Mouse (Mus musculus) gastrocnemius, postnatal 14 days (tissue): Measurements from ENCODE around the gene Tfdp1. TPM values are rescaled to one million over a fixed set of nuclear protein-coding genes. Genes with fewer than 3 reads are reported as not detected.

Source experiments
- DNase-seq: peaks from one replicate; pipeline ENCODE4 v3.0.0; 2021; ENCODE audit warnings: mixed read lengths
- intact Hi-C: fragments of 180-260 bp; cut with DNase I; formaldehyde crosslinking; loops from one replicate; pipeline ENCODE4 v1.15.1; 2025; ENCODE audit warnings: low total_unique reads
- total RNA-seq, 2 experiments: library from RNA; stranded (reverse); gene quantifications; 2 replicates each; pipeline ENCODE4 v1.2.3; 2021

The Tfdp1 gene
- total RNA-seq, 2 experiments from 2014 or later, result 38.3 to 39.1 TPM

- peak; percentile 63 for DNase-seq
- intact Hi-C loops, result loop anchor here (2.0 kb wide), 1 partner anchor 51 kb away; no protein-coding TSS in a partner anchor
Observed at GRCm38 (mm10) chr8:13411597-13411996, 73.0 kb downstream of the Tfdp1 start.

- DNase-seq, result peak; percentile 59
Observed at GRCm38 (mm10) chr8:13412891-13413558, 74.5 kb downstream of the Tfdp1 start.

GRCm38 (mm10) chr8:13413823-13414390 is 75.4 kb downstream of the Tfdp1 start:
- no peak for DNase-seq
- intact Hi-C loops, result loop anchor here (2.0 kb wide), 1 partner anchor 129 kb away; no protein-coding TSS in a partner anchor

More at GRCm38 (mm10) chr8:13412891-13413558, 74.5 kb downstream of the Tfdp1 start:
- intact Hi-C loops, result loop anchor here (2.0 kb wide), 1 partner anchor 130 kb away; no protein-coding TSS in a partner anchor

- intact Hi-C loops, result no loop called here
- DNase-seq, result no peak
Observed at GRCm38 (mm10) chr8:13415879-13416278, 77.3 kb downstream of the Tfdp1 start.

- no peak for DNase-seq
Observed at GRCm38 (mm10) chr8:13419111-13419639, 80.6 kb downstream of the Tfdp1 start.

GRCm38 (mm10) chr8:13420970-13421369 is 82.4 kb downstream of the Tfdp1 start:
- DNase-seq, result no peak
- intact Hi-C loops, result no loop called here

More at GRCm38 (mm10) chr8:13419111-13419639, 80.6 kb downstream of the Tfdp1 start:
- intact Hi-C loops, result no loop called here

GRCm38 (mm10) chr8:13427351-13427750 is 88.8 kb downstream of the Tfdp1 start:
- no peak for DNase-seq
- intact Hi-C loops, result no loop called here

Other genes with a start within 250 kb of the Tfdp1 start
- 1 to 10 TPM; 6.7 to 8.4 TPM for gene Pcid2, start 233.3 kb upstream of the Tfdp1 start, total RNA-seq
- 10 to 100 TPM; 73.3 to 76.9 TPM for gene Cul4a, start 233.1 kb upstream of the Tfdp1 start, total RNA-seq
- 100 to 1,000 TPM; 222 to 232 TPM for gene Lamp1, start 179.6 kb upstream of the Tfdp1 start, total RNA-seq
- gene Grtp1, start 138.1 kb upstream of the Tfdp1 start, total RNA-seq, result 10 to 100 TPM; 10.1 to 12.4 TPM
- gene Adprhl1, start 84.6 kb upstream of the Tfdp1 start, total RNA-seq, result 10 to 100 TPM; 51.9 to 71.6 TPM
- gene Dcun1d2, start 50.6 kb upstream of the Tfdp1 start, total RNA-seq, result 10 to 100 TPM; 45.6 to 46.1 TPM
- 10 to 100 TPM; 12.7 to 13.3 TPM for gene Tmco3, start 50.6 kb upstream of the Tfdp1 start, total RNA-seq
- not detected for gene Atp4b, start 58.1 kb downstream of the Tfdp1 start, total RNA-seq
- gene Grk1, start 66.3 kb downstream of the Tfdp1 start, total RNA-seq, result under 1 TPM in 1 of 2 experiments, not detected in 1; 0.02 TPM
- 1 to 10 TPM; 4.3 to 4.8 TPM for gene Tmem255b, start 96.4 kb downstream of the Tfdp1 start, total RNA-seq
- gene Gas6, start 155.7 kb downstream of the Tfdp1 start, total RNA-seq, result 10 to 100 TPM; 59.2 to 72.3 TPM
- gene 1700029H14Rik, start 223.7 kb downstream of the Tfdp1 start, total RNA-seq, result not detected